Mouse (Mus musculus) cerebellum, adult (tissue): ENCODE results near the gene Stard3.

Source experiments
- ATAC-seq: cut with Nextera tagmentation; 2 replicates; pipeline ENCODE4 v1.9.2; 2017; ENCODE audit warnings: mild to moderate bottlenecking, moderate library complexity, mixed read lengths; ENCODE audit not compliant: insufficient number of reproducible peaks, low FRiP score, low TSS enrichment

Stard3 gene

DNA sequence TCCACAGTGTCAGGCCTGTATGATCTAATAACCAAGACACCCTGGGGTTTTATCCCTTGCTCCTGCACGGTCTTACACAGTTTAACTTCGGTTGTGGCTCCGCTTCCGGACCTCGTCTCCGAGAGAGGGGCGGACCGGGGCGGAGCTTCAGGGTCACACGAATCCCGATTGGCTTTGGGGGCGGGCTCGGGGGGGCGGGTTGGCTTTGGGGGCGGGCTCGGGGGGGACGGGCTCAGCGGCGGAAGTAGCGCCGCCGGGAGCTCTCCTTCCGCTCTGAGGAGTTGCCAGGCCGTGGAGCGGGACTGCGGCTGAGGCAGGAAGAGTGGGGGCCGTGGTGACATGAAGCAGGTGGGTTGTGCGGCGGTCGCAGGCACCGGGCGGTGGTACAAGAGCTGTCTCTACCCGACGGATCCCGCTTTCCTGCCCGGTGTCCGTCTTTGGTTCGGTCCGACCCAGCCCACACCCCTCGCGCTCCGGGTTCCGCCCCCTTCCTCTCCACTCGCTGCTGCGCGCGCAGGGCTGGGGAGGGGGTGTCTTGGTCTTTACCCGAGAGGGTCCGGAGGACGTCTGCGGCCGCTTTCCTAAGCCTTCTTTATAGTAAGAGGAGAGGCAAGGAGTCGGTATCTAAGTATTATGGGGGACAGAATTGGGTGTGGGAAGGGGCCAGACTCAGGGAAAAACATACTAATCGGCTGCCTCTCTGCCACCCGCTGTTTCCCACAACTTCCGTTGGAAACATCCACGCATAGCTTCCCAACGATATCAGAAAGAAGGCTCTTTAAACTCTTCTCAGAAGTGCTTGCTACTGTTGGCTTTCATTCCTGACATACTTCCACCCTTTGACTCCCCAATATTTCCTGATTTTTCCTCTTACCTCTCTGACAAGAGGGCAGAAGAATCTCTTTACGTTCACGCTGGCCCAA is at the start of gene Stard3:
Gene Stard3, plus strand, starts transcription at position 208 of the 923 bp plus-strand sequence.
- peak; percentile 65; the same call in 1 of the 2 replicates for ATAC-seq

GRCm38 (mm10) chr11:98313790-98314323 is 44.3 kb upstream of the Stard3 start:
- ATAC-seq: no peak

DNA sequence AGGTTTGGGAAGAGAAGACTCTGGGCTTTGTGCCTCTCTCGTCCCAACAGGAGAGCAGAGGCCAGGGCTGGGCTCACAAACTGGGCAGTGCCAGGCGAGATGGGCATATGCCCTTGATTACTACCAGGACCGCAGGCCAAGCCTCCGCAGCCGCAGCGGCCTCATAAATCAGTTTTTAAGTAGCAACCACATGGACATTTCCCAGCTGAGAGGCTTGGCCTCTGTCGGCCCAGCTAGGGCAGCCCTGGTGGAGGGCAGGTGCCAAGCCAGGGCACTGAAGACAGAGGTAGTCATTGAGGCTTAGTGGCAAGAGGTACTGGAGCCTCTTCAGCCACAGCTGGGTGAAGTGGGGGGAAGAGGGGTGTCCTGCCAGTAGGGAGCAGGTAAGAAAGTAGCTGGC is 40.7 kb upstream of the Stard3 start:
- no peak for ATAC-seq

DNA sequence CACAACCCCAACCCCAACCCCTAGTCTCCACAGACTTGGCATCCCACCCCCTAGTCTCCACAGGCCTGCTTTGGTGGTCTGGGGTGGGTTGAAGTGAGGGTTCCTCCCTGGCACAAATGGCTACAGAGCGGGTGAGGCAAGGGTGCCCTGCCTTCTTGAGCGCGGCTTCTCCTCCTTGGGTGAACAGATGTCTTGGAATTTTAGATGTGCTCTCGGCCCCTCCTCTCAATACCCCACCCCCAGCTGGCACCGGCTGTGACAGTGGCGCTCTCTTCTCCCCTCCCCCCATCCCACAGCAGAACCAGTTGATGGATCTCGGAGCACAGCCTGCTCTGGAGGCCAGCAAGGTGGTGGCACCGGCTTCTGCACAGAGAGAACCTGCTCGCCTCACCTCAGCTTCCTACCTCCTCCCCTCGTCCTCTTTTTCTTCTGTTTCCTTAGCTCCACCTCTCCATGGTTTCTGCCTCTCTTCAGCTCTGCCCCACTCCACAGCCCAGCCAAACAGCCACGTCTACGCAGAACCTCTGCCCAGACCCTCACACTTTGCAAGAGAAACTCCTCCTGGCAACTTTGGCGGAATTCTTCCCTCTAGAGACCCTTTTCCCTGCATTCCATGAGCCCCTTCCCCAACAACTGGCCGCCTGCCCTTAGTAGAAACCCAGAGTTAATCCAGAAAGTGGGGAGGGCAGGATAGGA is 39.6 kb upstream of the Stard3 start:
- 0 out of 2 replicates have a peak, but pooled peaks have one; percentile 32 for ATAC-seq

DNA sequence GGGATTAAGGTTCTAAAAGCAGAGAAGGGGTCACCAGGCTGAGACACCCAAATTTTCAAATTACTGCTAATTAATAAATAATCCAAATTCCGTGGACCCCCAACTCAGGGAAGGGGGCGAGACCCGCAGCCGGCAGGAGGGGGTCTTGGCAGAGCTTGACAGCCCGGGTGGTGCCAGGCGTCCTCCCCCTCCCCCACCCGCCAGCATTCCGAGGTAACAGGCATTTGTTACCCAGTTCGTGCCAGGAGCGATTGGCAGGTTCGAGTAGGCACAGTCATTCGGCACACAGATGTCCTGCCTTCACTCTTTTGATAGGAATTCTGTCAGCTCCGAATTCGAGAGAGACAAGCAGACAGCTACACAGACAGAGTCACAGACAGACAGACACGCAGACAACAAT is 39.0 kb upstream of the Stard3 start:
- ATAC-seq: no peak

DNA sequence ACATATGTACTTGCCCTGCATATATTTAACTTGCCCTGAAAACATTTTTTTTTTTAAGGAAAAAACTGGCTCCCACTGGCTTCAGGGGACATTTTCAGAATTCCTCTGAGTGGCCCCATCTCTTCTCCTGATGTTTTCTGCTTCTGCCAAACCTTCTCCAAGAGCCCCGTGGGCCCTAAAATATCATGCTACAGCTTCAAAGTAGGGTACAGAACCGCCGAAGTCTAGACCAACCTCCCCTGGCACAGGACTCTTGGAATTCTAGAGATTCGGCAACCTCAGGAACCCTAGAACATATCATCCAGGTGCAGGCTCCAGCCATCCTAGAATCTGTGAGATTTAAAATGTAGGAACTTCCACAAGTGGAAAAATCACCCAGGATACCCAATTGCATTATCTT is 38.6 kb upstream of the Stard3 start:
- no peak for ATAC-seq

DNA sequence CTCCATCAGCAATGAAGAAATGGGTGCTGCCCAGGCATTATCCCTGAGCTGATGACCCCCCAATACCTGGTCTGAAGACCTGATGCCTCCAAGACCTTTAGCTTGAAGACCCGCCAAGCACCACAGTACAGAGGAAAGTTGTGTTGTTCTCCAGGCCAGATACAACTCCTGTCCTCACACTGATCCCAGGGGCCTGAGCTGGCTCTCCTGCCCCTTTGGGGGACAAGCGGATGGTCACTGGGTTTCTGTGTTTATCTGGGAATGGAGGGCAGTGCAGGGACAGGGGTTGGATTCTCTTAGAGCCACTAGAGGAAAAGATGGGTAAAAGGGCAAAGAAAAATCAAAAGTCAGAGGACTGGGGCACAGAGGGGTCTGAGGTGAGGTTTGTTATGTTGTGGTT is 38.2 kb upstream of the Stard3 start:
- no peak for ATAC-seq

- no peak for ATAC-seq
Observed at GRCm38 (mm10) chr11:98320381-98320780, 37.8 kb upstream of the Stard3 start.

DNA sequence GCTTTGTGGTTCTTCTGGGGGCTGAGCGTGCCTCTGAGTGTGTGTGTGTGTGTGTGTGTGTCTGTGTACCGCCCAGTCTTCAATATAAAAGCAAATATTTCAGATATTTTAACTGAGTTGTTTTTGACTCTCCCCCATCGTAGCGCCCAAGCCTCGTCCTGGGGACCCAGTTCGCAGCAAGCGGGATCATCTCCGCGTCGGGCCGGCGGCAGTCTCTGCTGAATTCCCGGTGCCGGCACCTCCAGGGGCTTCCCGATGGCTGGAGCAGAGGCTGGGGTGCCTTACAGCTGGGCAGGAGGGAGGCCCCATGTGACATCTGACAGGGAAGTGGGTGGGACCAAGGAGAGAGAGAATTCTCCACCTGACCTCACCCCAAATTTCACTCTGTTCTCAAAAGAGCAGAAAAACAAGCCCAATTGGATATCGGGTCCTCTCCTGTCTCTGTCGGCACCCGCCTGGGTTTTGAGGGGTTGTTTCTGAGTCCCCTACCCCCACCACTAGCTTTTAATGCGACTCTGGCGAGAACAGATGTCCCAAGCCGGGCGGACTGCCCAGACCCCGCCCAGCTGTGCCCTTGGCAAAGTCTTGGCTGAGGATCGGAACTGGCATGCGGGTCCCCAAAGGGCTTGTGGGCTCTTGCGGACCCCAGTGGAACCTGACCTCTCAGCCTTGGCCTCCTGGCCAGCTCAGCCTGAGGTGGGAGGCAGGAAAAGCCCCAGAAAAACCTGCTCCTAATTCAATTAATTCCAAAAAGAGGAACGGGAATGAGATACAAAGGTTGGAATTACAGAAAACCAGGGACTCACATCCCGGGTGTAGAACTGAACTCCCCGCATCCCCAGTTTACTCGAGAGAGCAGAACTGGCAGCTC is 37.1 kb upstream of the Stard3 start:
- ATAC-seq: no peak

GRCm38 (mm10) chr11:98321677-98322003 is 36.5 kb upstream of the Stard3 start:
- ATAC-seq: no peak

- ATAC-seq: no peak
Observed at GRCm38 (mm10) chr11:98322159-98322558, 36.0 kb upstream of the Stard3 start.

- no peak for ATAC-seq
Observed at GRCm38 (mm10) chr11:98323136-98323866, 34.9 kb upstream of the Stard3 start.

GRCm38 (mm10) chr11:98323933-98324332 is 34.2 kb upstream of the Stard3 start:
- ATAC-seq: no peak

- ATAC-seq: no peak
Observed at GRCm38 (mm10) chr11:98325191-98325820, 32.9 kb upstream of the Stard3 start.

DNA sequence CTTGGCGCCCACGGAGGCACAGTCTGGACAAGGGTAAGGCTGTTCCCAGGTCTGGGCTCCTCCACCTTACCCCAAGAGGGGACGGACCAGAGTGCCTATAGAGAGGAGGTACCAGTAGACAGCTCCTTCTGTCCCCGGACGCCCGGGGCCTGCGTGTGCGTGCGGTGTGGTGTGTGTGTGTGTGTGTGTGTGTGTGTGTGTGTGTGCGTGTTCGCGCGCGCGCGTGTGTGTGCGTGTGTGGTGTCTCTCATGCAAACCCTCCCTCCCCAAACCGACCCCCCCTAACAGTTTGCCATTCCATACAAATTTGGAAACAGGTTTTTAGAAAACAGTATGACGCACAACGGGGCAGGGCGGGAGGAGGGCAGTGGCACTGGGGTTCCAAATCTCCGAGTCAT is 32.3 kb upstream of the Stard3 start:
- no peak for ATAC-seq

DNA sequence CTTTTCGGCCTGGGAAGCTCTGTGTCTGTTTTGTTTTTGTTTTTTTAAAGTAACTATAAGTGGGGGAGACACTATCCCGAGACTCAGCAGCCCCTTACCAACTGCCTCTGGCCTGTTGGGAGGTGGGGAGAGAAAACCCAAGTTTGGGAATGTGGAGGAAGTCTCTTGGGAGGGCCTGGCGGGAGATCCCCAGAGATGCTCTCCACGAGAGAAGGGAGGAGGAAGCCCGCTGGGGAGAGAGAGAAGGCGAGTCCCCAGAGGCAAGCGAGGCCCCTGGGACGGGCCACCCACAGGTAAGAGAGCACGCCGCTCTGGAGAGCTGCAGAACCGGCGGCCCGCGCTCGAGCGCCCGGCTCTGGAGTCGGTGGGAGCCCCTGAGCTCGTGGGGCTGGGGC is 31.4 kb upstream of the Stard3 start:
- ATAC-seq: no peak

DNA sequence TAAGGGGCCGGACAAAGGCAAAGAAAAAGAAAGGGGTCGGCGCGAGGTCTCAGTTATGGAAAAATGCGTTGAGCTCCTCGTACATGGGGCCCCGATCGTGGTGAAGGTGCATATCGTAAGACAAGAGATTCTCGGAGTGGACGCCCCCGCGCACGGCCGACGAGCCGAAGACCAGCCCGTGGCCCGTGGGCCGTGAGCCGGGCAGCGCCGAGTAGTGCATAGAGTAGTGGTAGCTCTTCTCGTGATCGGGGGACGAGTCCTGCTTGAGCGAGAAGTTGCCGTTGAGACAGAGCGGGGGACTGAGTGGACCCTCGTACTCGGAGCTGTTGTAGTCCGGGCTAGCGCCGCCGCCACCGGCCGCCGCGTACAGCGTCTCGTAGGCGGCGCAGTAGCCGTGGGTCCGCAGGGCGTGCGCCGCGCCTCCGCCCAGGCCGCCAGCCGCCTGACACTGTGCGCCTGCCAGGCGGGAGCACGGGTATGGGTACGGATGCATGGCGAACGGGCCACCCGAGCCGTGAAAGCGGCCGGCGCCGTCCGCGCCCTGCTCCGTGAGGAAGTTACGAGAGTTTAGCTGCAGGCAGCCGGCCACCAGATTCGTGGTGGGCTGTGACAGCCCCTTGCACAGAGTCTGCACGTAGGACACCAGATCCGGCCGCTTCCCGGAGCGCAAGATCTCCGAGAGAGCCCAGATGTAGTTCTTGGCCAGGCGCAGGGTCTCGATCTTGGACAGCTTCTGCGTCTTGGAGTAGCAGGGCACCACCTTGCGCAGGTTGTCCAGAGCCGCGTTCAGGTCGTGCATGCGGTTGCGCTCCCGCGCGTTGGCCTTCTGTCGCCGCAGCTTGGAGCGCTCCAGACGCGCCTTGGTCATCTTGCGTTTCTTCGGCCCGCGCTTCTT is 30.8 kb upstream of the Stard3 start:
- no peak for ATAC-seq

DNA sequence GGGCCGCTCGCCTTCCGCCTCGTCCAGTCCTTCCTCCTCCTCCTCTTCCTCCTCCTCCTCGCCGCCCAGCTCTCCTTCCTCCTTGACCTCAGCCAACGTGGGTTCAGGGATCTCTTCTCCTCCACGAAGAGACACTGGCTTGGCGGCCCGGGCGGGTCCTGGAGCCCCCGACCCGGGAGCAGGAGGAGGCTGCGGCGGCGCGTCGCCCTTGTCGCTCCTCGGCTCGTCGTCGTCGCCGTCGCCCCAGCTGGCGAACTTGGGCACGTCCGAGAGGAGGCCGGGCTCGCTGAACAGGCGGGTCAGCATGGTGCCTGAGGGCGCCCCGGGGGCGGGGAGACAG is 30.2 kb upstream of the Stard3 start:
- ATAC-seq: no peak
